Mouse (Mus musculus): Measurements from ENCODE around the gene Rhof.

The Rhof gene

GRCm38 (mm10) chr5:123076419-123077281, 55.8 kb downstream of the Rhof start:
- in situ Hi-C loops (cut with MboI; ENCODE audit: low sequenced_read_pairs), result no loop called here

DNA sequence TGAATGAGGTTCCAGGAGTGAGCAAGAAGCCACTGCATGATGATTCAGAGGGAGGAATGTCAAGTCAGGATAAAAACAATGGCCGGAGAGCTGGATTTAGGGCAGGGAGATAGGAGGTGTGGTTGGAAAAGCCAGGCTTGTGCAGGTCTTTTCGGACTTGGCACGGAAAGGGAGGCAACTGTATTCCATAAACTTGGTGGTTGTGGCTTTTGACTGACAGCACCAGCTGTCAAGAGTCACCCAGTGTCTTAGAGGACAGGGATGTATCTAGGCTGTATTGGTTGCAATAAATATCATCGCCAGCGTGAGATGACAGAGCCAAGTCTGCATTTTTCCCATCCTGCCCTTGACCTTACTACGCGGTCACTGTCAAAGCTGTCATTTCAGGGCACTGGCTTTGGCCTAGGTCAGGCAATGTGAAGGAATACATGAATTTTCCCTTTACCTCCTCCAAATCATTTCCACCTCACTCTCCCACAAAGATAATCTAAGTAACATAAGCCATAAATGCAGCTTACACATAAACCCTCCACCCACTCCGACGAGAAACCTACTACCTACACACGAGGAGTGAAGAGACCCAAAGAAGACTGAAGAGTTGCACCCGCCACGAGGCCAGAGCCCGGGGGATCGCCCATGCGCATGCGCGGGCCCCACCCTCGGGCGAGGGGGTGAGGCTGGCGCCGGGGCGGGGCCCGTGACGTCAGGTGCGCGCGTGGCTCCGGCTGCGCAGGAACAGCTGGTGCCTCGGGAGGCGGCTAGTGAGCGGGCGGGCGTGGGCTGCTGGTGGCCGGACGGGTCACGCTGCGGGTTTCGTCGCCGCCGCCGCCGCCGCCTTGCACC, 56.7 kb downstream of the Rhof start:
- in situ Hi-C loops (cut with MboI; ENCODE audit: low sequenced_read_pairs), result no loop called here

GRCm38 (mm10) chr5:123068714-123069113, 63.8 kb downstream of the Rhof start:
- in situ Hi-C loops (cut with MboI; ENCODE audit: low sequenced_read_pairs), result loop anchor here (10.0 kb wide), 1 partner anchor 106 kb away; no protein-coding TSS in a partner anchor

- in situ Hi-C loops (cut with MboI; ENCODE audit: low sequenced_read_pairs), result loop anchor here (10.0 kb wide), 1 partner anchor 107 kb away; no protein-coding TSS in a partner anchor
Measured at GRCm38 (mm10) chr5:123068115-123068514, 64.4 kb downstream of the Rhof start, which contains the start of gene Tmem120b. Gene Tmem120b (plus strand): TSS chr5:123068415.

DNA sequence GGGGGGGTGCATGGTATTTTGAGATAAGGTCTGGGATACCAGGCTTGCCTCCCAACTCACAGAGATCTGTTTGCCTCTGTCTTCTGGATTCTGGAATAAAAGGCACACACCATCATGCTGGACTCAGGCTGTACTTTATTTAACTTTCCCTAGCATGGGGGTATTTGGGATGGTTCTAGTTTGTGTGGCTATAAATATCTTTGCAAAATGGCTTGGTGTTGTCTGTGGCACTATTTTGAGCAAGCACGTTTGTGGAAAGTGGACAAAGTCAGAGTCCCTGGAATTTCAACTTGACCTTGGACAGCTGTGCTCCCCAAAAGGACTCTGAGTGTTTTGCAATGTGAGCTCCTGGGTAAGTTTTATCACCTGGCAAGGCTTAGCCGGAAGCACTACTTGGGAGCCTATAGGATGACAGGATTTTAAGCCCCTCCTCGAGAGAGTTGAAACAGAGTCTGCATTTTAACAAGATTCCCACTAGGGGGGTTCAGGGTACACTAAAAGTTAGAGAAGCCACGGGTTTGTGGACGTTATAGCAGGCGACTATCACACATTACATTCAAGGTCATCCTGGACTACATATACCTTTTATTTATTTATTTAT, 65.0 kb downstream of the Rhof start:
- in situ Hi-C loops (cut with MboI; ENCODE audit: low sequenced_read_pairs), result loop anchor here (10.0 kb wide), 1 partner anchor 107 kb away; no protein-coding TSS in a partner anchor

DNA sequence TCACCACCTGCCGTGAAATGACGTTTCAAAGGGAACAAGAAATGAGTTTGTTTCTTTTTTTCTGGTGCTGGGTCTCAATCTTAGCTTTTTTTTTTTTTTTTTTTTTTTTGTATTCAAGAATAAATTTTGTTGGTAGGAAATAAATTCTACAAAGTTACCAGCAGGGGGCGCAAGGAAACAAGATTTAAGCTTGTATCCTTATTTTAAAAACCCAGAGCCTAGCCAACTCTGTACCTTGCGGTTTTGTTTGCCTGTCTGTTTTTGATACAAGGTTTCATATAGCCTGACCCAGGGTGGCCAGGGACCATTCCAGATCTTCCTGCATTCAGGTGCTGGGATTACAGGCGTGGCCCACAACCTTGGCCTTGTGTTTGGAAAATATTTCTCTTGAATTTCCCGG, 68.3 kb downstream of the Rhof start:
- in situ Hi-C loops (cut with MboI; ENCODE audit: low sequenced_read_pairs), result loop anchor here (10.0 kb wide), 1 partner anchor 111 kb away; no protein-coding TSS in a partner anchor

- in situ Hi-C loops (cut with MboI; ENCODE audit: low sequenced_read_pairs), result loop anchor here (10.0 kb wide), 1 partner anchor 112 kb away; no protein-coding TSS in a partner anchor
Measured at GRCm38 (mm10) chr5:123063141-123063540, 69.4 kb downstream of the Rhof start.

DNA sequence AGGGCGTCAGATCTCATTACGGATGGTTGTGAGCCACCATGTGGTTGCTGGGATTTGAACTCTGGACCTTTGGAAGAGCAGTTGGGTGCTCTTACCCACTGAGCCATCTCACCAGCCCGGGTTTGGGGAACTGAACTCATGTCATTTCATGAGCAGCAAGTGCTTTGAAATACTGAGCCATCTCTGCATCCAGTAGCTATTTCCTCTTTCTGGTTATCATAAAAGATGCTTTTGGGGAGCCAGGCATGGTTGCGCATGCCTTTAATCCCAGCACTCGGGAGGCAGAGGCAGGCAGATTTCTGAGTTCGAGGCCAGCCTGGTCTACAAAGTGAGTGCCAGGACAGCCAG, 71.1 kb downstream of the Rhof start:
- in situ Hi-C loops (cut with MboI; ENCODE audit: low sequenced_read_pairs), result loop anchor here (10.0 kb wide), 1 partner anchor 113 kb away; no protein-coding TSS in a partner anchor

DNA sequence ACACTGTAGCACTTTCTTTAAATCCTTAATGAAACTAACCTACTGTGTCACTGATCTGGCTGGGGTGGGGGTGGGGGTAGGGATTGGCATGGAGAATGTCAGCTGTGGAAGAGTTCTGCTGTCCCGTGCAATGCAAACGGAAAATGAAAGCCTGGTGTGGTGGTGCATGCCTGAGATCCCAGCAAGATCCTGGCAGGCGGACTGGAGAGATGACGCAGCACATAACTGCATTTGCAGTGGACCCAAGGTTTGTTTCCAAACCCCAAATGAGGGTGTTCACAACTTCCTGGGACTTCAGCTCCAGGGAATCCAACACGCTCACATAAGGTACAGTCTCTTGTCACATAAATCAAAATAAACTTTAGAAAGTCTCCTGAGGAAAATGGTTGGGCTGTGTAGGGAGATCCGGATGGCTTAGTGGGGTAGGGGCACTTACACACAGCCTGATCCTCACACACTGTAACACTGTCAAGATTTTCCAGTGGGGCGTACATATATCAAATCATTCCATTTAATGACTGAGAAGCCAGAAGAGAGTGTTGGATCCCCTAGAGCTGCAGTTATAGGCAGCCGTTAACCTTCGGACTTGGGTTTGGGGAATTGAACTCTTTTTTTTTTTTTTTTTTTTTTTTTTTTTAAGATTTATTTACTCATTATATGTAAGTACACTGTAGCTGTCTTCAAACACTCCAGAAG, 71.6 kb downstream of the Rhof start:
- in situ Hi-C loops (cut with MboI; ENCODE audit: low sequenced_read_pairs), result loop anchor here (10.0 kb wide), 1 partner anchor 114 kb away; no protein-coding TSS in a partner anchor

DNA sequence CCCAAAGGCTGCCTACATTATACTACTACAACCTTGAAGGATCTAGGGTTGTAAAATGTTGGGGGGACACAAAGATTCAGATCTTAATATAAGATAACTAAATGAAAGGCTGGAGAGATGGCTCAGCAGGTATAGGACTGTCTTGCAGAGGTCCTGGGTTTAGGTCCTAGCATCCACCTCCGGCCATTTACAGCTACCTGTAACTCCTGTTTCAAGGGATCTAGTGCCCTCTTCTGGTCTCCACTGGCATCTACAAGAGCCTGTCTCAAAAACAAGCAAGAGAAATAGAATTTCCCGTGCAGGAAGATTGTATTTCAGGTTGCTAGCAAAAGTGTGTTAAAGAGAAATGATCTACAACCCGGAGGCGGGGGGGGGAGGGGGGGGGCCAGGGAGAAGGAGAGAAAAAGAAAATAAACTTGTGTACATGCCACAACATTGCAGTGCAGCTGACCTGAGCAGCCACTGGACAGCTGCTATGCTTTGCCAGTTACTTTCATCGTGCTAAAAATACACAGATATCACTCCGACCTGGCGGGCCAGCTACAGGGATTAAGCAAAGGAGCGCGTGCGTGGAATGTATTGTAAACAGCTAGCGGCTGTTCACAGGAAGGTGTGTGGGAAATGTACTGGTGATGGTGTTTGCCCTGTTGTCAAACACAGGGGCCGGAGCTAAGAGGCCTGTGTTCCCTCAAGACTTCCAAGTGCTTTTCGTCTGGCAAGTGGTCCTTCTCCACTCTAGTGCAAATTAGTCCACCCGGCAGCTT, 72.6 kb downstream of the Rhof start:
- in situ Hi-C loops (cut with MboI; ENCODE audit: low sequenced_read_pairs), result loop anchor here (10.0 kb wide), 1 partner anchor 115 kb away; no protein-coding TSS in a partner anchor

DNA sequence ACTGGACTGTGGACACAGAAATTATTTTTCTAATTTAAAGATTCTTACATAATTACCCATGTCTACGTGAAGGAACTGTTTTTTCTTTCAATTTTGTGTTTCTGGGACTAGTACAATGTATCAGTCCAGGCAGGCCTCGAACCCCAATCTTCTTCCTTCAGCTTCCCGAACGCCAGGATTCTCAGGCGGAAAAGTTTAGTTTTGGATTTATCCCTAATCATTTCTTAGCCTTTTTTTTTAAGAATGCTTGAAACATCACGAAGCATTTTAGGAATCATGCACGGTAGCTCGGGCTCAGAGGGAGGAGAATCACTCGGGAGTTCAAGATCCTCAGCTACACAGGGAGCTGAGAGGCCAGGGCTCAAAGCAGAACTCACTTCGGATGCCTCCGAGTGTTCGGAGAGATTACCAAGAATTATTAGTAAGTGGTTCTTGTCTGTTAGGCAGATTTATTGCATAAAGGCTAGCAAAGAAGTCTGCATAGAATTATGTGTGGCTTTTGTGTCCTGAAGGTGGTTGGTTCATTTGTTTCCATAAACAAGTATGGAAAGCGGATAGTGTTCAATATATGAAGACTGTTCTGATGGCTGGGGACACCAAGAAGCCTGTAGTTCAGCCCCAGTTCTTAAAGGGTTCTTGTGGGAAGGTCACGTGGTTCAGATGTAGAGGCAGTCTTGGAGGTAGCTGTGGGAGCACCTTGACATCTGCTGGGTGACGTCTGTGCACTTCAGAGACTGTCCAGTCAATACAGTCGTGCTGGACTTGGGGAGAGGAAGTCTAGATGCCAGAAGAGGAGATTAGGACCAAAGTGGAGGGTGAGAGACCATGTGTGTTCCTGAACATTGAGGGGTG, 74.0 kb downstream of the Rhof start:
- in situ Hi-C loops (cut with MboI; ENCODE audit: low sequenced_read_pairs), result no loop called here

DNA sequence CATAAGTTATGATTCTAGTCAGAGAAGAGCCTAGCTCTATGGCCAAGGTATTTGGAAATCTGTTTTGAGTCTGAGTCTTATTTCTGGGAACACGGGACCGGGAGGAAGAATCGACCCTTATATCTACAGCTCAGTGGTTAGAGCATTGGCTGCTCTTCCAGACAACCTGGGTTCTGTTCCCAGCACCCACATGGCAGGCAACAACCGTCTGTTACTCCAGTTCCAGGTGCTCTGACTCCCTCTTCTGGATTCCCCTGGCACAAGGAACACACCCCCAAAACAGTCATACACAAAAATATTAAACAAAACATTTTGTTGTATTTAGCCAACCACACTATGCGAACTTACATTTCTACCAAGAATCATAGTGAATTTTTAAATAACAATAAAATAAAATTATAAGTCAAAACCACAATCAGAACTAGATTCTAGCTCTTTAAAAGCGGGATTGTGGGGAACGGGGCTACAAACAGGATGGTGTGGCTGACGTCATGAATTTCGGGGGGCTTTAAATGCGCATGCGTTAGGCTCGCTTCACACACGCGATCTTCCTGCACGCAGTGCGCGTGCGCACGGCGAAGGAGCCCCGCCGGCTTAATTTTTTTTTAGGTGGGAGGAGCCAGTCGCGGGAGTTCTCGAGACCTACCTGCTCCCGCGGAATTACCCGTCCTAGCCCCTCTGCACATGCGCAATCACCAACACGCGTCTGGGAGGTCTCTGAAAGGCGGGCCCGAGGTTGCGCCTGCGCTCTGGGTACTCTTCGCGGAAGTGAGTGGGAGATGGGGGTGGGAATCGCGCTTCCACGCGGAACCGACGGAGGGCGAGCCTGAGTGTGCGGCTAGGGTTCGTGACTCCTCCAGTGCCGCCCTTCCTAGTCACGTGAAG, 74.9 kb downstream of the Rhof start:
- in situ Hi-C loops (cut with MboI; ENCODE audit: low sequenced_read_pairs), result no loop called here

All from CH12F3 (cell line).